Mouse (Mus musculus): Measurements from ENCODE around the gene Nlrc5. TPM values are rescaled to one million over a fixed set of nuclear protein-coding genes. Genes with fewer than 3 reads are reported as not detected.
"Not testable (repeated sequence)": the region's sequence is repeated elsewhere in the genome, so short reads cannot be mapped to it uniquely, and the experiment has no call there.

Nlrc5 gene
- total RNA-seq (2015; ENCODE audit: low replicate concordance) (0.77 and 1.7 TPM in 2 replicates), total RNA-seq (2017; ENCODE audit: low replicate concordance) (3.9 and 10.7 TPM in 2 replicates)

DNA sequence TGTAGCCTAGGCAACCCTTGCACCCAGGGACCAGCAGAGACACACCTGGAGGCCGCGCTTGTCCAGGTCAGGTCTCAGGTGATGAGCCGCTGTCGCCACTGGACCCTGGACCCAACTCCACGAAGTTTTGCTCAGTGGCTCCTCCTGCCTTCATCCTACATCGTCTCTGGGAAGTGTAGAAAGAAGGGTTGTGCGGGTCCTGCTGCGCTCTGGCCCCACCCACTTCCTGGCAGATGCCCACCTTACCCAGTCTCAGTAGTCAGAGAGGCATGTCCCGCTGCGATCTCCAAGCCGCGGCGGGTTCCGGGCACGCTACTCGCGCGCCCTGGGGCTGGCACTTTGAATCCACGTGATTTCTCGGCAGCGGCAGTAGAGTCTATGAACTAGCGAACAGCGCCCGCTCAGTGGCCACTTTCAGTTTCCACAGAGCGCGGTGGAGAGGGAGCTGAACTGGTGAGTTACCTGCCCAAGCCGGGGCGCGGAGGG, at the start of gene Nlrc5:
Nlrc5 (plus strand) TSS at position 376 of the 486 bp plus-strand sequence.
- ATAC-seq (replicated peaks; ENCODE audit: low FRiP score, poor library complexity, severe bottlenecking), result peak; percentile 63

DNA sequence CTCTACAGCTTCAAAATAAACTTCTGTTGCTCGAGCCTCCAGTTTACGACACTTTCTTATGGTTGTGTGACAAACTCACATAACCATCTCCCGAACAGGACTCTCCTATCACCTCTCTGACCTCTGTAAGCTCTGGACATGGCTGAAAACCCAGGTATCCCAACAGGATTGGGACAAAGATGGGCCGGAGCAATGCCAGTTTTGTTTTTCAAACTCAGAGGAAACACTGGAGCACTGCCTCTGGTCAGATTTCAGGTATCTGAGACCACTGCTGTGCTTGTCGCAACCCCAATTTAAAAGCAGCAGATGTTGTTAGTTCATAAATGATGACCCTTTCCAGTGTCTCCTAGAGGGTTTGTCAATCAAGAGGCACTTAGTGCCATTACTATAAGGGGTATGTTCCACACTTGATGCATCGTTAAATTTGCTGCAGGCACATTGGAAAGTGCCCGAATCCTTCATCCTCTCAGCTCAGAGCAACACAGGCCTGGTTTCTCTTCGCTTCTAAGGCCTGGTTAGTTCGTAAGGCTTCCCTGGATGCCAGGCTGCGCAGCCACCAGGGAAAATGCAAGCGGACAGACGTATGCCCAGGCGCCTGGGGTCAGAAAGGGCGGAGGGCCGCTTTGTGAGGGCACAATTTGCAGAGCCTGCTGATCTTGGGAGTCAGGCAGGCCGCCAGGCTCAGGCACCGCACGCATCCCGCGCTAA, 48.5 kb upstream of the Nlrc5 start:
- no peak for ATAC-seq (replicated peaks; ENCODE audit: low FRiP score, poor library complexity, severe bottlenecking)

DNA sequence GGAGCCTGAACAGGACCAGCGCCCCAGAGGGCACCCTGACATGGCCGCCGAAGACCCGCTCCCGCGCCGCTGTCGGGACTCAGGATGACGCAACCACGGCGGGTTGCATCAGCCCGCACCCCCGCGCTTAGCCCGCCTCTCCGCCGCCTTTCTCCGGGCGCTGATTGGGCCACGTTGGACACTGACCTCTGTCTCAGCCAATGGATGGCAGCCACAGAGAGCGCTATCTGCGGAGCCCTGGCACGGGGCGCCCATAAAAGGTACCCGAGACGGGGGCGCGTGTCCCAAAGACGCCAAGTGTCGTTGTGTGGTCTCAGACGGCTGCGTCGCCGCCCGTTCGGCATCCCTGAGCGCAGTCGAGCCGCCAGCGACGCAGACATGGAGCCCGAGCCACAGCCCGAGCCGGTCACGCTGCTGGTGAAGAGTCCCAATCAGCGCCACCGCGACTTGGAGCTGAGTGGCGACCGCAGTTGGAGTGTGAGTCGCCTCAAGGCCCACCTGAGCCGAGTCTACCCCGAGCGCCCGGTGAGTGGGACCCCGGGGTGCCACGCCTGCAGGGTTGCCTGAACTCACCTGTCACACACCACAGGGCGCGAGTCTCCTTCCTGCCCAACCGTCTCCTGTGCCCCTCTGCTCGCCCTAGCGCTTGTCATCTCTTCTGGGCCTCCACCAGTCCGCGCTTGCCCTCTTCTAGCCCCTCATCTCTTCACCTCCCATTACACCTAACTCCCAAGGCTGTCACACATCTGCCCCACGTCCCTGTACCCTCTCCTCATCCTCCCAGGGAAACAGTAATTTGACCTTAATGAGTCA, 47.7 kb upstream of the Nlrc5 start, which contains the start of gene Herpud1:
Herpud1 (plus strand) TSS at position 225 of the 813 bp plus-strand sequence.
- peak; percentile 88 for ATAC-seq (replicated peaks; ENCODE audit: low FRiP score, poor library complexity, severe bottlenecking)

DNA sequence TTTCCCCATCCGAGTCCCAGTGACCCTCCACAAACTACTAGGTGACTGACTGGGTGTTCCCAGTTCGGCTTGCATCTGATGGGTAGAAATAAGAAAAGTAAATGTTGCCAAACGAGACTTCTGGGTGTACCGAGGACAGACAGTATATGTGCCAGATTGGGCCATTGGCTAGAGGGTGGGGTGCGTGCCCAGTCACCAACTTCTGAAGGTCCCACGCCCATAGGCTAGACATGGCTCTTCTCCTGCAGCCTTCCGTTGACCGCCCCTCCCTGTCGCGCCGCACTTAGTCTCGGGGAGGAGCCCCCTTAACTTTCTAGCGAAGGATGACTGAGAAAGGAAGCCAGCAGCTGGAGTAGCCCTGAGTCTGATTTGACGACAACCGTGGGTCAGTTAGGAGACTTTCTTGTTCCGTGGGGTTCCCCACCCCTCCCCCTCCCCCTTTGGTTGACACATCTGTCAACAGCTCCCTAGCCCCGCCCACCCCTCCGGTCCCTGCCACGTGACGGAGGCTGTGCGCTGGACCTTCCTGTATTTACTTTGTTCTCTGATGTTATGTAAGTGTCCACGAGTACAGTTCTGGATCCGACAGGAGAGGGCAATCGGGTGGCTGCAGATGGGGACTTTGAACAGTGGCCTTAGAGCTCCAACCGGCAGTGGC, 47.0 kb upstream of the Nlrc5 start:
- peak; percentile 85 for ATAC-seq (replicated peaks; ENCODE audit: low FRiP score, poor library complexity, severe bottlenecking)

DNA sequence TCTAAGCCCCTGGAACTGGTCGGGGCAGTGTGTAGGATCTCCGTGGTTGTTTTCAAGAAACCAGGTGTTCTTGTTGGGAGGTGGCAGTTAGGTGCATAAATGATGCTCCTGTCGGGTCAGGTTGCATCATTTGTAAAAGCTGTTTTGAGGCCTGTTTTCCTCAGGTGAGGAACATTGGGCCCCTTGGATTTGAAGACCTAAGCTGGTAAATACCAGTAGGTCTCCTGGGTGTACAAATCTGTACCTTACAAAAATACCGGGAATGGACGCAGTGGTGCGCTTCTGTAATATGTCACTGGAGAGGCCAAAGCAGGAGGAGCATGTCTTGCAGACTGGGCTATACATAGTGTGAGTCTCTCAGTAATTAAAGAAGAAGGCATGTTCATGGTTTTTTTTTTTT, 46.4 kb upstream of the Nlrc5 start:
- ATAC-seq (replicated peaks; ENCODE audit: low FRiP score, poor library complexity, severe bottlenecking), result no peak

DNA sequence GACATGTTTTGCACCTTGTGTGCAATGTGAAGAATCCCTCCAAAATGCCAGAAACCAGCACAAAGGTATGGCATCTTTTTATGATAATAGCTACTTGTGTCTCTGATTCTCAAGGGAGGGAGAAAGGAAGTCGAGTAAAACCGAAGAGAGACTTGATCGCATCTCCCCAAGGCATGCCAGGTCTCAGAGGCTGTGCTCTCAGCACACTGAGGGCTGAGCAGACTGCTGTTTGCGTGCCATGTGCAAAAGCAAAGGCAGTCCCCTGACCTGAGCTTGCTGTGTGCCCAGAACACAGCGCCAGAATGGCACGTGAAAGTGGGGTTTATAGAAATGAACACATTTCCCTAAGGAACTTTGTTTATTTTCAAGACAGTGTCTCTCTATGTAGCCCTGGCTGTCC, 44.6 kb upstream of the Nlrc5 start:
- ATAC-seq (replicated peaks; ENCODE audit: low FRiP score, poor library complexity, severe bottlenecking), result no peak

DNA sequence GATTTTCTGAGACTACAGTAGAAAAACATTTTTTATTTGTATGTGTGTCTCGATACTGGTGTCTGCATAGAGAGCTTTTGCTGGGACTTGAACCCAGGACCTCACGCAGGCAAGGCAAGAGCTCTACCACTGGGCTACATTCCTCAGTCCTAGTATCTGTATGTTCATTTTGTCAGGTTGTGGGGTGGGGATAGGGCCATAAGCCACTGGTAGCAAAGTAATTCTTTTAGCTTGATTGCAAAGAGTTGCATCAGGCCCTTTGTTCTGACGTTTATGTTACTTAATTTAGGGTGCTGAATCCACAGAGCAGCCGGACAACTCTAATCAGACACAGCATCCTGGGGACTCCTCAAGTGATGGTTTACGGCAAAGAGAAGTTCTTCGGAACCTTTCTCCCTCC, 43.7 kb upstream of the Nlrc5 start:
- ATAC-seq (replicated peaks; ENCODE audit: low FRiP score, poor library complexity, severe bottlenecking), result no peak

DNA sequence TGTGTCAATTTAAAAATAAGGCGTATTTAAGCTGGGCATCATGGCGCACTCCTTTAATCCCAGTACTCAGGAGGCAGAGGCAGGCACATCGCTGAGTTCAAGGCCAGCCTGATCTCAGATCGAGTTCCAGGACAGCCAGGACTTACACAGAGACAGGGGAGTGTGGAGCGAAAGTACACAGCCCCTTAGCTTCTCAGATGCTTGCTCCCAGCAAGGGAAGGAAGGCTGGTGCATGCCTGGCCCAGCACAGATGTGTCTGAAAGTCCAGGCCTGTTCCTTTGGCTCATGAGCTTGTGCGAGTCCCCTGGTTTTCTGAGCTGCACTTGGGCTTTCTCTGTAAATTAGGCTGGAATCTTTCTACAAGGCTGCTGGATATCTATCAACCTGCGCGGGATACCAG, 43.2 kb upstream of the Nlrc5 start:
- no peak for ATAC-seq (replicated peaks; ENCODE audit: low FRiP score, poor library complexity, severe bottlenecking)

DNA sequence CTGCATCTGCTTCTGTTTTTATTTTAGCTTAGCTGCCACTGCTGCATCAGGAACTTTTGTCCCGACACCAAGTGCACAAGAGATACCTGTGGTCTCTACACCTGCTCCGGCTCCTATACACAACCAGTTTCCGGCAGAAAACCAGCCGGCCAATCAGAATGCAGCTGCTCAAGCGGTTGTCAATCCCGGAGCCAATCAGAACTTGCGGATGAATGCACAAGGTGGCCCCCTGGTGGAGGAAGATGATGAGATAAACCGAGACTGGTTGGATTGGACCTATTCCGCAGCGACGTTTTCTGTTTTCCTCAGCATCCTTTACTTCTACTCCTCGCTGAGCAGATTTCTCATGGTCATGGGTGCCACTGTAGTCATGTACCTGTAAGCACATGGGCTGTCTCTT, 42.0 kb upstream of the Nlrc5 start:
- ATAC-seq (replicated peaks; ENCODE audit: low FRiP score, poor library complexity, severe bottlenecking), result no peak

DNA sequence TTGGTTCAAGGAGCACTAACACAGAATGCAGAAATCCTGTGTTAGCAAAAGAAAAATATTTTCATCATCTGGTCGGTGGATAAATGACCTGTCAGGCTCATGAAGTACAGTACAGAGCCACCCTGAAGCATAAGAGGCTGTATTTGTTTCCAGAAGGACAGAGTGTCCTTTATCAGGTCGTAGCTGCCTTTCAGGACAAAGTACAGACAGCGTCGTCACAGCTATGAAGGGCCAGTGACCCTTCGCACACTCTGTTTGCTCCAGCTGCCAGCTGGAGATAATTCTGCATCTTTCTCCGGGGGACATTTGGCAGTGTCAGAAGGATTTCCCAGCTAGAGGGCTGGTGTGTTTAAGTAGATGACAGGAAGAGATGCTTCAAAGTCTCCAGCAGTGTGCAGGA, 41.5 kb upstream of the Nlrc5 start:
- no peak for ATAC-seq (replicated peaks; ENCODE audit: low FRiP score, poor library complexity, severe bottlenecking)

DNA sequence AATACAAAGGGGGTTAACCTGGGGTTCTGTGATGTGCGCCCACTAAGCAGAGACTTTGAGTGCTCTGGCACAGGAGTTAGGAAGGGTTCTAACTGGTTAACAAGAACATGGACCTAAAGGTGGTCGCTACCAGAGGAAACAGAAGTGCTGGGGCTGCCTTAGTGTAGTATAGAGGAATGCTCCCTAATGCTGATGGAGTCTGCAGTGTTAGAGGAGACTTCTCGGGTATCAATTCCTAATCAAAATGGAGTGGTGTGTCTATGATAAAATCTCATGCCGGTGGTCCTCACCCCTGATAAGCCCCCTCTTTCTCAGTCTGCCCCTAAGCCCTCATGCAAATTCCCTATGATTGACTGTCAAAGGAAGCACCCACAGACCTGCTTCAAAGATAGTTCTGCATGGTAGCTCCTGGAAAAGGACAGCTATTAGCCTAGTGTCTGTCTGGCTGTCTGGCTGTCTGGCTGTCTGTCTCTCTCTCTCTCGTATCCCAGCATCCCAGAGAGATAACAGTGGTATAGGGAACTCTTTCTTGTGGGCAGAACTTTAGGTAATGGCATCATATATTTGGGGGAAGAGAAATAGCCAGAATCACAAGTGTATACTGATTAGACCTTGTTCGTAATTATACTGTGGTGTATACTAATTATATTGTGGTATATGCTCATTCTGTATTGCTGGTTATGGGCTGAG, 38.2 kb upstream of the Nlrc5 start:
- ATAC-seq (replicated peaks; ENCODE audit: low FRiP score, poor library complexity, severe bottlenecking), result no peak

DNA sequence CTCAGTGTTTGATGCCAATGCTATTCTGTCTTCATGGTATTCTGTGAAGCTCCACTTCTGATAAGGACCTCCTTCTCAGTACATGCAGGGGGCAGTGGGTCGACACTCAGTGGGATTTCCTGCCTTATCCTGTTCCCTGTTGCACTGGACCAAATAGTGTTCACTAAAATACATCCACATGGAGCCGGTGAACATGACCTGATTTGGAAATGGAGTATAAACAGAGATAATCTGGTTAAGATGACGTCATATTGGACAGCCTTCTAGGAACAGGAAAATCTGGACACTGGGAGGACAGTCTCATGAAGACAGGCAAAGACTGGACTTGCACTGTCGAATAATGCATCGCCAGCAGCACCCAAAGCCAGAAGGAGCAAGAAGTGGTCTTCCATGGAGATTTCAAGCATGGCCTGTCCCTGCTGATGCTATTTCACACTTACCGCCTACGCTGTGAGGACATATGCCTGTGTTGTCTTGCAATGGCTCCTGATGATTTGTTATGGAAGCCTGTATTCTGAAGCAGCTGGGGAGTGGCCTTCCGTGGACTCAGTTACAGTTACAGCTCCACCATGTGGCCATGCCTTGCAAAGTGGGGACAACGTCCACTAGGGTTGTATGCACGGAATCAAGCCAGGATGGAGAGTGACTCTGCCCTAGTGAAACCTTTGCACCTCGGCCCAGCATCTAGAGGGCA, 37.0 kb upstream of the Nlrc5 start:
- ATAC-seq (replicated peaks; ENCODE audit: low FRiP score, poor library complexity, severe bottlenecking), result peak; percentile 75

DNA sequence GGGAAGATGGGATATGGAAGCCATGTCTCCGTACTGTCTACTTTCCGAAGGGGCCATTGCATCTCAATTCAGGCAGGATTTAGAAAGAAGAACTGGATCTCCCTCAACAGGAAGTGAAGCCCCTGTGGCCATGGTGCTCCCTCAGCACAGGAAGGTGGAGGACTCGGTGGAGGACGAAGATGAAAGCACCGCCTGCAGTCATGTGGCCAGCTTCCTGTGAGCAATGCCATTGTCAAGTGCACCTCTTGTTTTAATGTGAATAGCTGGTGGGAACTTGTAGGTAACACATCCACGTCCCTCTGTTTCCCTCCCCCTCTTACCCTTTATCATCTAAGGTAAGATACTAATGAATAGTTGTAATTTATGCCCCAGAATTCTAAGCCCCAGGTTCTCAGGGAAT, 35.6 kb upstream of the Nlrc5 start:
- ATAC-seq (replicated peaks; ENCODE audit: low FRiP score, poor library complexity, severe bottlenecking), result no peak

DNA sequence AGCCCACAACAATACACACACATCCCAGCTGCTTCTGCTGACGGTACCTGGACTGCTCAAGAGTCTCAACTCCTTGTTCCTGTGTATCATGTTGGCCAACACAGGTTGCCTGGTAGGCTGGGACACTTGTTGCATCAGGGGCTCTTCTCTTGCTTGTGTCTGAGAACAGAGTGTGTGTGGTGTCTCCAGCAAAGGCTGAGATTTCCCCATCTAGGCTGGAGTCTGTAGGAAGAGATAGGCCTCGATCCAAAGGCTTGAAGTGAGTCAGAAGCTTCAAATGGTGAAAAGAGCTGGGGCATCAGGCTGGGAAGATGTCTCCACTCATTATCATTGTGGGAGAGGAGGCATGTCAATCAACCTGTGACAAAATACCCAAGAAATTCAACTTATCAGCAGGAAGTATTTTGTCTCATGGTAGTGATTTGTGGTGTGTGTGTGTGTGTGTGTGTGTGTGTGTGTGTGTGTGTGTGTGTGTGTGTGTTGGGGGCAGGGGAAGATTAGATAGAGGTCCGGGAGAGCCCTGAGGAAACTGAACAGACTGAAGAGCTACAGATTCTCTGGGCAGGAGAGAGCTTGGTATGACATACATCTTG, 34.7 kb upstream of the Nlrc5 start:
- no peak for ATAC-seq (replicated peaks; ENCODE audit: low FRiP score, poor library complexity, severe bottlenecking)

DNA sequence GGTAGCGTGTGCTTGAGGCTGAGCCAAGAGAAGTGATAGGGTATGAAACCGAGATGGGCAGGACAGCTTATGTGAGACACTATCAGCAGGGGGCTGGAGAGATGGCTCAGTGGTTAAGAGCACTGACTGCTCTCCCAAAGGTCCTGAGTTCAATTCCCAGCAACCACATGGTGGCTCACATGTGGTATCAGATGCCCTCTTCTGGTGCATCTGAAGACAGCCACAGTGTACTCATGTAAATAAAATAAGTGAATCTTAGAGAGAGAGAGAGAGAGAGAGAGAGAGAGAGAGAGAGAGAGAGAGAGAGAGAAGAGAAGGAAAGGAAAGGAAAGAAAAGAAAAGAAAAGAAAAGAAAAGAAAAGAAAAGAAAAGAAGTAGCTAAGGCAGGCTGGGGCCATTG, 34.2 kb upstream of the Nlrc5 start:
- ATAC-seq (replicated peaks; ENCODE audit: low FRiP score, poor library complexity, severe bottlenecking), result not testable (repeated sequence)

DNA sequence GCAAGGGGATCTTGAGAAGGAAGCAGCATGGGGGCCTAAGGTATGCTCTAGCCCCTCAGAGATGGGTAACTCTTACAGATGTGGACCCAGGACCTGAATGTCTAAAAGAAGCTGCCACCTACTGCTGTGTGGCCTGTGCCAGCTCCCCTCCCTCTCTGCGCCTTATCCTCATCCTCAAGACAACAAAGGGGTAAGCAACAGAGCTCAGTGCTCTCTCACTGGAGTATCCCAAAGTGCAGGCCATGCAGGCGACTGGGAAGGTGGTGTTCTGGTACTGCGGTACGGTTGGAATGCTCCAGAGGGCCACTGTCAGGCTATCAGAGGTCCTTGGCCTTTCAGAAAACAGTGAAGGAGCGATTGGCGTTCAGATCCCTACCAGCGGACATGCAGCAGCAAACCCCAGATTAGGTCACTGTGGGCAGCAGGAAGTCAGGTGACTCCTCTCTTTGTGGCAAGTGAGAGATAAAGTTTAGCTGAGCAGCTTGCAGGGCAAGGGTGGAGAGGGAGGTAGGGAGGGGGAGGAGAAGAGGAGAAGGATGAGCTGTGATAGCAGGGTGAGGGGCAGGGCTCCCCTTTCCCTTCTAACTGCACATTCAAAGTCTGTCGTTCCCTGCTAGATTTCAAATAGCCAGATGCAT, 25.6 kb upstream of the Nlrc5 start:
- 0 out of 2 replicates have a peak, but pooled peaks have one; percentile 14 for ATAC-seq (replicated peaks; ENCODE audit: low FRiP score, poor library complexity, severe bottlenecking)

DNA sequence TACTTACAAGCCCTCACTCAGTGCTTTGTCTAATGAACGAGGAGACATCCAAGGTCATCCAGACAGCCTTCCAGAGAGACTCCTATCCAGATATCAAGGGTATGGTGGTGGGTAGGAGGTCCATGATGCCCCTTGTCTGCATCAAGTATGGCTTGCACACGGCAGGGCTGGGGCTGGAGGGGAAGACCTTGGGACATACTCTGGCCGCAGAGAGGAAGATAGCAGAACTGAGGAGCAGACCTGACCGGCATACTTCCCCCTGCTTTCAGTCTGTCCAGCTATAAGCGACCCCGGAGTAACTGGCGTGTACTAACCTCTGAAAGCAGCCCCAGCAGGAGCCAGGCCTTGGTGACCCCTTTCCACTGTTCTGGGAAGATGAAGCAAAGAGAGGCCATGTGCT, 24.6 kb upstream of the Nlrc5 start:
- ATAC-seq (replicated peaks; ENCODE audit: low FRiP score, poor library complexity, severe bottlenecking), result no peak

DNA sequence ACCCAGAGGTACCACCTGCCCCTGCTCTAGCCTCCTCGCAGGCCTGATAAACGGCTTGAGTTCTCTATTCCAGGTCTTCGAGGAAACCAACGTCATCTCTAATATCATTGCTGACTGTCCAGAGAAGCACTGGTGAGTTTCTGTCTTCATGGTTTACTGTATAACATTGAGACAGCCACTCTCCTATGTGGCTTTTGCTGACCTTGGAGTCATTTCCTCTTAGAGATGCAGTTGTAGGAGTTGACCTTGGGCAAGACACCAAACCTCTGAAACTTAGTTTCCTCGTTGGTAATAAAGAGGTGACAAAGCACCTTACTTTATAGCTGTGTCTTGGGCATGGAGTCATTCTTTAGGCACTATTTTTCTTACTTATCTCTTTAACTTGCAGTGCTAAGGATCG, 21.6 kb upstream of the Nlrc5 start:
- ATAC-seq (replicated peaks; ENCODE audit: low FRiP score, poor library complexity, severe bottlenecking), result no peak
